ENCODE assay signal across 14 mouse cellular contexts in genomic region chr14:57621699-57622098, GRCm38 (mm10).
"Had no signal": no experiment of that assay in that cellular context is flagged by ENCODE, and none has a peak within 500 bp of the region (broad histone marks: within the 10 kb centered on the region; RNA-seq: fewer than 3 reads in every experiment).

No protein-coding gene starts in this region.

- H3K4me1 ChIP-seq: limb, embryonic 15.5 days; midbrain, embryonic 12.5 days had no signal

- H3K4me3 ChIP-seq: limb, embryonic 15.5 days; liver, embryonic 12.5 days; megakaryocyte, embryonic 14.5 days; midbrain, embryonic 12.5 days; stomach, embryonic 15.5 days had no signal

- H3K27ac ChIP-seq: limb, embryonic 15.5 days; liver, embryonic 12.5 days; macrophage; midbrain, embryonic 12.5 days; stomach, embryonic 15.5 days had no signal

- H3K9me3 ChIP-seq: limb, embryonic 15.5 days; liver, embryonic 12.5 days; megakaryocyte, embryonic 14.5 days; midbrain, embryonic 12.5 days; stomach, embryonic 15.5 days had no signal

- DNase-seq: kidney, postnatal 25 days; layer of hippocampus, adult 9-11 months; layer of hippocampus, postnatal 36 days; lung, embryonic 14.5 days; lung, postnatal 10 days; right cerebral cortex, postnatal 14 days; thymus, adult 2 months; thymus, postnatal 25 days had no signal

- ATAC-seq: liver, embryonic 12.5 days had no signal

- H3K9ac ChIP-seq: limb, embryonic 15.5 days; liver, embryonic 12.5 days; lung, embryonic 14.5 days; midbrain, embryonic 12.5 days; stomach, embryonic 15.5 days had no signal

- H3K4me2 ChIP-seq: limb, embryonic 15.5 days; liver, embryonic 12.5 days; lung, embryonic 14.5 days; midbrain, embryonic 12.5 days; stomach, embryonic 15.5 days had no signal

- H3K27me3 ChIP-seq: limb, embryonic 15.5 days; liver, embryonic 12.5 days; megakaryocyte, embryonic 14.5 days; midbrain, embryonic 12.5 days; stomach, embryonic 15.5 days had no signal
